Mouse (Mus musculus) ES-E14 (cell line): ENCODE measurements at regions not wholly inside any gene's neighbourhood (a gene's known extent, or its start where the extent isn't known, plus 50 kb on each side); places are given as distances from the start of the nearest gene placed in this dataset.

ENCODE experiments used
- CHD2 ChIP-seq: IDR thresholded peaks from 2 replicates; pipeline ENCODE4 v1.6.1; 2014; ENCODE audit warnings: mild to moderate bottlenecking, low read depth, low read length, inconsistent platforms
- HCFC1 ChIP-seq: IDR thresholded peaks from 2 replicates; pipeline ENCODE4 v1.6.1; 2012; ENCODE audit warnings: low read length, inconsistent platforms, borderline replicate concordance; ENCODE audit not compliant: insufficient read depth
- MAFK ChIP-seq: IDR thresholded peaks from 2 replicates; pipeline ENCODE4 v1.6.1; 2014; ENCODE audit warnings: mild to moderate bottlenecking, low read depth, low read length, inconsistent platforms; ENCODE audit not compliant: insufficient read depth
- ZC3H11A ChIP-seq: IDR thresholded peaks from 2 replicates; pipeline ENCODE4 v1.6.1; 2012; ENCODE audit warnings: low read depth, mild to moderate bottlenecking, inconsistent platforms, low read length, borderline replicate concordance
- ZNF384 ChIP-seq: IDR thresholded peaks from 2 replicates; pipeline ENCODE4 v1.6.1; 2012; ENCODE audit warnings: low read depth, low read length, inconsistent platforms

DNA sequence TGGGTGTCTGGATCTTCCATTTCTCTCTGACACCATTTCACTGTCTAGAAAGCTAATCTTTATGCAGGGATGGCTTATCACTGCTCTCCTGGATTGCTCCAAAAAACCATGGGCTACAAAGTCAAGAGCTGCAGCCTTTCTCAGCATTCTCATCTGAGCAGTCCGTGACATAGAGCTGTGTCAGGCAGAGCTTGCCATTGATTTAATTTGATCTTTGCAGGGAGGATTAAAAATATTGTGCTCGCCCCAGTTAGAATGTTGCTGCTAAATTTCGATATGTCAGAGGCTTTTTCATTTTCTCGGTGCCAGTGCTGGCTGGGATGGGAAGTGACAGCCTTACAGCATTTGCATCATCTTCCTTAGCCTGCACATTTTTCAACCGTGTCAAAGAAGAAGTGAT, 401.7 kb upstream of the Frg1 start:
- TF ChIP-seq MAFK (no peak), ZC3H11A (no peak), ZNF384 (no peak), CHD2 (no peak), HCFC1 (no peak)
